Mouse (Mus musculus): ENCODE data around the gene Pik3ap1. TPM values are rescaled to one million over a fixed set of nuclear protein-coding genes. Genes with fewer than 3 reads are reported as not detected.

The Pik3ap1 gene
- total and polyA plus RNA-seq, 3 experiments, result 0.12 to 0.40 TPM; not detected in 1

DNA sequence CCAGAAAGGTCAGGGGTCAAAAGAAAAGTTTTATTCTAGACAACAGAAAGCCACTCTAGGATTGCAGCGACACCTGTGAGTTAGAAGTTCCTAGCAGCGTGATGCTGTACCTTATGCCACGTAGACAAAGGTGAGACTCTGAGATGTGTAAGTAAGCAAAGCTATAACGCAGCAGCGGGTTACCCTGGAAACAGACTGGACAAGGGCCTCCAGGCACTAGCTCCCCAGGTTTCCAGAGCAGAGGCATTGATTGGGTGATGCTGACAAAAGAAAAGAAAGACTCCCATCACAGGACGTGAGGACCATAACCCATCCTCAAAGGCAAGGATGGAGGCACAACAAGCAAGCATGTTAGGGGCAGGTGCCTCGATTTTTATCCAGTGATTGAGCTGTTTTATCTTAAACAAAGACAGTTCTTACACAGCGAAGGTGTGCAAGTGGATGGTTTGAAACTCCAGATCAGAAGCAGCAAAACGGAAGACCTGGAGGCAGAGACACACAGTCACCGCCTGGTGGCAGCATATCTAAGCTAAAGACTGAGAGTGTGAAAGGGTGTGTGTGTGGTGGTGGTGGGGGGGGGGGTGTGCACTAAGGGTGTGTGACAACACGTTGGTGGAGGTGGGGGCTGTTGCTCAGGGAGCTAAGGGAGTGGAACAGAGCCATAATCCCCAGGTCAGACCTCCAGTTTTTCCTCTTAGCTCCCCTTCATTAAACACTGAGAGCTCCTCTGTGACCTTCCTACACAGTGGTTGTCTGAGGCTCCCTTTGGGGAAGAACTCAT is 67.4 kb downstream of the Pik3ap1 start (continued):
- TF ChIP-seq UBTF (IDR thresholded peaks at IDR 0.05; ENCODE audit: borderline replicate concordance, insufficient read depth, low read depth, low read length) (no peak), POLR2AphosphoS2 (IDR thresholded peaks at IDR 0.05; ENCODE audit: low read length) (no peak), ZKSCAN1 (IDR thresholded peaks at IDR 0.05; ENCODE audit: low read depth, low read length) (no peak), GATA1 (IDR thresholded peaks at IDR 0.05; ENCODE audit: low read depth, low read length) (no peak), RAD21 (IDR thresholded peaks at IDR 0.05; ENCODE audit: low read depth, low read length) (peak; percentile 89), ELF1 (IDR thresholded peaks at IDR 0.05; ENCODE audit: low read depth, low read length) (no peak), ZC3H11A (IDR thresholded peaks at IDR 0.05; ENCODE audit: low read depth, low read length) (peak; percentile 72), MXI1 (IDR thresholded peaks at IDR 0.05; ENCODE audit: low read depth, low read length) (no peak), ETS1 (IDR thresholded peaks at IDR 0.05; ENCODE audit: low read depth, low read length) (no peak), GABPA (IDR thresholded peaks at IDR 0.05; ENCODE audit: low read depth, low read length) (no peak), MAX (IDR thresholded peaks at IDR 0.05; ENCODE audit: low read length) (no peak), USF1 (IDR thresholded peaks at IDR 0.05; ENCODE audit: low read depth, low read length) (no peak), BHLHE40 (IDR thresholded peaks at IDR 0.05; ENCODE audit: borderline replicate concordance, low read depth, low read length) (0 out of 2 replicates have a peak, but pooled peaks have one; percentile 16), SMC3 (IDR thresholded peaks at IDR 0.05; ENCODE audit: low read depth, low read length) (peak; percentile 91), ZNF384 (IDR thresholded peaks at IDR 0.05; ENCODE audit: low read depth, low read length) (no peak), NRF1 (IDR thresholded peaks at IDR 0.05; ENCODE audit: insufficient read depth, low read depth, low read length, poor library complexity, severe bottlenecking) (no peak), RCOR1 (IDR thresholded peaks at IDR 0.05; ENCODE audit: low read depth, low read length) (no peak), POLR2A (IDR thresholded peaks at IDR 0.05; ENCODE audit: control insufficient read depth in 1 of 2, insufficient read depth in 1 of 2, low read depth in 1 of 2, low read length in 2 of 2, poor library complexity in 1 of 2) (no peak), MAFK (IDR thresholded peaks at IDR 0.05; ENCODE audit: borderline replicate concordance, low read depth, low read length) (no peak), MYB (IDR thresholded peaks at IDR 0.05; ENCODE audit: low read depth, low read length) (no peak), NELFE (IDR thresholded peaks at IDR 0.05; ENCODE audit: low read depth, low read length) (no peak), MYC (IDR thresholded peaks at IDR 0.05; ENCODE audit: low read depth, low read length) (no peak), HCFC1 (IDR thresholded peaks at IDR 0.05; ENCODE audit: low read depth, low read length) (no peak), MAZ (IDR thresholded peaks at IDR 0.05; ENCODE audit: low read depth, low read length) (peak; percentile 64)

DNA sequence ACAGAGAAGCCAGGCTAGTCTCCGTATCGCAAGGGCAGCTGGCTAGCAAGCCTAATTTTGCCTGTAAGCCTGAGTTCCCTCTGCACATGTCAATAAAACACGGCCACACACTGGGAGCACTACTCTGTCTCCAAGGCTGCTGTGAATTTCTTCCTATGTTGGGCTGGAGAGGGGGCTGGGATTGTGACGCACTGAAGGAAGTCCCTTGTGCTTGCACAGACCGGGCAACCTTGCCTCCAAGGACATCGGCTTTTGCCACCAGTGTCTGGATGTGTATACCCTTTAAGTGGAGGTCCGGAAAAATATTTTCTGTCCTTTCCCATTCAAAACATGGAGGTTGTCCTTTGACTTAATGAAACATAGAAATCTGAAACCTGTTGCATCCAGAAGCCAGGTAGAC is 70.2 kb downstream of the Pik3ap1 start:
- no peak overlapping the region for H3K9ac ChIP-seq (ENCODE audit: control insufficient read depth, low read depth, low read length, poor library complexity, severe bottlenecking)
- H3K79me2 ChIP-seq (ENCODE audit: control insufficient read depth, insufficient read depth, low read length, poor library complexity), result no peaks in the 10 kb centered on the region
- H3K4me1 ChIP-seq (ENCODE audit: control insufficient read depth in 1 of 2, insufficient read depth in 2 of 2, low read length in 2 of 2), result peaks cover 4 to 12% of the 10 kb centered on the region in 2 experiments; a peak in 3 of 4 replicates
- TF ChIP-seq TCF12 (IDR thresholded peaks at IDR 0.05; ENCODE audit: low read depth, low read length) (no peak), ZNF384 (IDR thresholded peaks at IDR 0.05; ENCODE audit: low read depth, low read length) (no peak), GABPA (IDR thresholded peaks at IDR 0.05; ENCODE audit: low read depth, low read length) (no peak), HCFC1 (IDR thresholded peaks at IDR 0.05; ENCODE audit: low read depth, low read length) (no peak), MEF2A (IDR thresholded peaks at IDR 0.05; ENCODE audit: extremely low read depth, insufficient replicate concordance, low read depth, low read length, poor library complexity, severe bottlenecking) (no peak)
- no peak for DNase-seq (ENCODE audit: low read depth, low spot score)
- H3K27me3 ChIP-seq (ENCODE audit: control insufficient read depth in 1 of 2, insufficient read depth in 2 of 2, low read length in 2 of 2), result no peaks in the 10 kb centered on the region
- H3K9me3 ChIP-seq (replicated peaks; ENCODE audit: insufficient read depth, low read length), result no peaks in the 10 kb centered on the region
- H3K36me3 ChIP-seq (ENCODE audit: control insufficient read depth in 1 of 2, insufficient read depth in 2 of 2, low read length in 2 of 2), result peaks cover 0 to 14% of the 10 kb centered on the region in 2 experiments; a peak in 2 of 4 replicates
- H3K4me3 ChIP-seq (ENCODE audit: control insufficient read depth in 1 of 2, insufficient read depth in 1 of 2, low read depth in 2 of 2, low read length in 2 of 2), result no peak overlapping the region
- H3K27ac ChIP-seq (ENCODE audit: control insufficient read depth, low read depth, low read length), result no peak overlapping the region
